Mouse (Mus musculus) right cerebral cortex, adult 18-20 months (tissue): ENCODE results near the gene Macrod1.

Experiments used
- DNase-seq: peaks from one replicate; pipeline ENCODE4 v3.0.0; 2022; ENCODE audit warnings: mixed read lengths

The Macrod1 gene

DNA sequence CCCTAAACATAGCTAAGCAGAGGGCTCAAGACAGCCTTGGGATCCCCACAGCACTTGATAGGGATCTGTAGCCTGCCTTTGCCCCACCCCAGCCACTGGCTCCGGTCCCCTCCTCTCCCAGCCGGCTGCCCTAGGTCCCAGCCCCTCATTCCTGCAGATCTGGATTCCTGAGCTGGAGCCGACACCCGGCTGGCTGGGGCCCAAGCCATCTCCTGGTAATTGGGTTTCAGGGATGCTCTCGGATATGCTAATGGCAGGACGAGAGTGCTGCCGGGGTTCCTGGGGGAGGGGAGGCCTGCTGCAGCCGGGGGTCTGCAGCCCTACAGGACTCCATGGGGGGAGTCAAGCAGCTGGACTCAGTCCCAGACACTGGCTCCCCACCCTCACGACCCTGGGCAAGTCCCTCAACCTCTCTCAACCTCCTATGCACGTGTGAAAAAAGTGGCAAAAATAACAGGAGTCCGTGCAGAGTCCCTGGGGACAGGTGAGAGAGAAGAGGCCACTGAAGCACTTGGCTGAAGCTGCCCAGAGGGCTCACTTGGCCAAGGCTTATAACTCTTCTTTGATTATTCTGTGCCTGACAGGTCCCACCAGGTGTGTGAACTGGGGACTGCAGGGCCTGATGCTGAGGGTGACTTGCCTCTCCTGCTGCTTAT, 119.6 kb downstream of the Macrod1 start:
- no peak for DNase-seq

DNA sequence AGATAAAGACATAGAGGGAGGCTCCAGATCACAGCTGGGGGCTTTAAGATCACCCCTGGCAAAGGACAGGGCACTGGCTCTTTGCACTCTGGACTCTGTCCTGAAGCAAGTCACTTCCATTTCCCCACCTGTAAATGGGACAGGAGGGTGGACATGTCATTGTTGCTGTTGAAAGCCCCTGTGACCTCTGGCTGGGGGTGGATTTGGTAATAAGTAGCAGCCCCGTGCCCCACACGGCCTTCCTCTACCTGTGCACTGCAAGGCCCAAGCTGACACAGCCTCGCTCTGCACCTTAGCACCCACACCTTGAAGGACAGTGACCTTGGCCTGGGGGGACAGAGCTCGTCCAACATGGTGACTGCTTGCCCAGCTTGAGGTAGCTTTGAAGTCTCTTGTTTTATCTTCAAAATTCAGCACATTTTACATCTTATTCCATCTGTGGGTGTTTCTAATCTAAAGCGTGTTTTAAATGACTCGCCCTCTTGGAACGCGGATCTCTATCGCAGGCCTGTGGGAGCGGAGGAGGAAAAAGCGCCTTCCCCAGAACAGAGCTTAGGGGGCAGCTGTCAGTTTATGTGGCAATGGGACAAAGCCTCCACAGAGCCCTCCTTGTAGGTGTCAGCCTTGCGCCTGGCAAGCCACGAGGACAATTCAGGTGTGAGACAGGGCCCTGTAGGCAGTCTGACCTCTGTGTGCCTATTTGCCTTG, 121.3 kb downstream of the Macrod1 start:
- peak; percentile 35 for DNase-seq

DNA sequence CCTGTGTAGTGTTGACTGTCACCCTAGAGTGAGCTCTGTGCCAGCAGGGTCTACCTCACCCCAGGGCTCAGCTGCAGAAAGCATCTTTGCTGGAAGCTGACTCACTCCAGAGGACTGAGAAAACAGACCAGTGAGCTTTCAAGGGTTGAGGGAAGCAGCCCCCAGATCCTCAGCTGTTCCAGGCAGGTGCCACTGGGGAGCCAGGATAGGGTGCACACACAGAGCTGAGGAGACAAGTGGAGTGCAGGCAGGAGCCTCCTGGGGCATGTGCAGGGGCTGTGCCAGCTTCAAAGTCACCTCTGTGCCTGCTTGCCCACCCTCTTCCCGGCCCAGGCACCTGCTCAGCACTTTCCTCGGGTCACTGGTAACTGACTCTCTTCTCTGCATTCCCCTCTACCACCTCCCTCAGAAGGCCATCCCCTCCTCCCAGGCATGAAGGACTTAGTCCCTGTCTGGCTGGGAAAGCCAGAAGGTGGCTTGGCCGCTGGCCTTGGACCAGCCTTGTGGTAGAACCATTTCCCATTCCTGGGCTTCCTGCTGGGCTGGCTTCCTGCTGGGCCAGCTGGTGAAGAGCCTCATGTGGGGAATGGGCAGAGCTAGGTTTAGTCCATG, 122.3 kb downstream of the Macrod1 start:
- DNase-seq, result no peak

DNA sequence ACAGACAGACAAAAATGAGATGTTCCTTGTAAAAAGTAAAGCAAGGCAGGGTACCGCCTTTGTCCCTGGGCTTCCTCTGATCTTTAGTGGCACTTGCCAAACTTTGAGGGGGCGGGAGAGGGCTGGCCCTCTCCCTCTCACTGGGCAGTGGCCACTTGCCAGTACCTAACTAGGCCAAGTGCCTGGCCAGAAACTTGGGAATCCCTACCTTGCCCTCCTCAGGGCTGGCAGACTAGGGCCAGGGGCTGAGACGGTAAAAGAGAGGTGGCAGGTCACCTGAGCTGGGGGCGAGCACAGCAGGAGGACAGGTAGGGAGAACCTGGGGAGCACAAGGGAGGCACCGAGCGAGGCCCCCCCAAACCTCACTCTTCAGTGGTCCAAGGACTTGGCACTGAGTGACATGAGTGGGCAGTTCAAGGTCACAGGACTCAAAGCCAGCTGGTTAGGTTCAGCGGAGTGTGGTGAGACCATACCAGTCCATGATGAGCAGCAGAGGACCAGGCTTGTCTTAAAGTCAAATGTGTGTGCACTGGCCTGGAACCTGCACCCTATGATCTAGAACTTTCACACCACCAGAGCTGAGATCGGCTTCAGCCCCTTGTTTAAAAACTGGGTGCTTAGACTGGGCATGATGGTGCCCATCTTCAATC, 124.3 kb downstream of the Macrod1 start:
- DNase-seq, result peak; percentile 37

DNA sequence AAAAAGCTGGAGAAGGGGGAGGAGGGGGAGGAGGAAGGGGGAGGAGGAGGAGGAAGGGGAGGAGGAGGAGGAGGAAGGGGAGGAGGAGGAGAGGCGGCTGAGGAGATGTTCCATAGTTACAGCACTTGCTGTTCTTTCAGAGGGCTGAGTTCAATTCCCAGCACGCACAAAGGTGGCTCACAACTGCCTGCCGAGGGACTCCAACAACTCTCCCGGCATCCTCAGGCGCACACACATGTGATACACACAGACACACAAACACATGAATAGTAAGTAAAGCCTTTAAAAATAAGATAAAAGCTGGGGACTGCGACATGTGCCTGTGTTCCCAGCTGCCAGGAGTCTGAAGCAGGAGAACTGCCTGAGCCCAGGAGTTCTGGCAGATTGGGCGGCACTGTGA, 124.9 kb downstream of the Macrod1 start:
- DNase-seq, result no peak

DNA sequence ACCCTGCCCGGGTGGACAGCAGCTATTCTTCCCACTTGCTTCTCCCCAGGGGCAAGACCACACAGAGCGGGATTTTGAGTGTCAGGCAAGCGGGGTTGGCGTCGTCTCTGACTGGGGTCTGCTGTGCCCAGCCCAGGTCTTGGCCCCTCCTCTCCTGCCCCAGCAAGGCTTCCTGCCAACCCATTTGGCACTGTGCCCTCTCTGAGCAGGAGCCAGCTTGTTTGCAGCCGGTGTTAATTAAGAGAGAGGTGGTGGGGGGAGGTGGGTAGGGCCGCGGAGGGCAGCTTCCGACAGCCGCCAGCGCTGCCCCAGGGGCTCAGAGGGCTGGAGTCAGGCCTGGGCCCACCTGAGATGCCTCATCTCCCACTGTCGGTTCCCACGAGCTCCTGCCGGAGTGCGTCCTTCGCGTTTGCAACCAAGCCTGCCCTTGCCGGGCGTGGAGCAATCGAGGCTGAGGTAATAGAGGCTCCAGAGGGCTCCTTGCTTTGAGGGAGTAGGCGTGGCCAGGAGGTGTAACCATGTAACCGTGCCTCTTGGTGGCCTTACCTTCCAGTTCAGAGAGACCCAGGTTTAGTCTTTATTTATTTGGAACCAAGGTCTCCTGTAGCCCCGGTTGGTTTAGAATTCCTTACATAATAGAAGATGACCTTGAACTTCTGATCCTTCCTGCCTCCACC, 125.8 kb downstream of the Macrod1 start:
- peak; percentile 61 for DNase-seq

DNA sequence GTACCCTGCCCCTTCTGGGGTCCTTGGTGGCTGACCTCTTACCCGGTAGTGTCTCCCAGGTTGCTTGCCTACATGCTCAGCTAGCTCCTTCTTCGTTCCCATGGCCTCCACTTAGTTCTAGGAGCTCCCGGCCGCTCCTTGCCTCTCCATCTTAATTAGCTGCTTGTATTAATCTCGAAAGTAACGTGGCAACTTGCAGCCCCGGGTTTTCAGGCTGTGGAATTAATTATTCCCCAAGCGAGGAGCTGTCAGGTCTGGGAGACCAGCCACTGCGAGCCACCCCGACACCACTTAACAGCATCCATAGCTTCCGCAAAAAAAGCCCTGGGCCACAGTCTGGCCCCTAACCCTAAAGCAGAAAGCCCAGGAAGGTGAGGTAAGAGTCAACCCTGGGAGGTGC, 126.8 kb downstream of the Macrod1 start:
- no peak for DNase-seq

DNA sequence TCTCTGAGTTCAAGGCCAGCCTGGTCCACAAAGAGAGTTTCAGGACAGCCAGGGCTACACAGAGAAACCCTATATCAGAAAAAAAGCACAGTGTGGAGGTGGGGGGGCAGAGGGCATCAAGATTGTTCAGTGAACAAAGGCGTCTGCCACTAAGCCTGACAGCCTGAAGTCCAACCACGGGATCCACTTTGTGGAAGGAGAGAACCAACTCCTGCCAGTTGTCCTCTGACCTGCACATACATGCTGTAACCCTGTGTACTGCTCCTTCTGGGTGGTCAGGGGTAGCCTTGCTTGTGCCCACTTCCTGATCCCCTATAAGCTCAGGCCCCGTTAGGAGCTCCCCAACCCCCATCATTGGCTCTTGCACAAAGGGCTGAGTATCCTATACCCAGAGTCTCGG, 128.4 kb downstream of the Macrod1 start:
- DNase-seq, result no peak

DNA sequence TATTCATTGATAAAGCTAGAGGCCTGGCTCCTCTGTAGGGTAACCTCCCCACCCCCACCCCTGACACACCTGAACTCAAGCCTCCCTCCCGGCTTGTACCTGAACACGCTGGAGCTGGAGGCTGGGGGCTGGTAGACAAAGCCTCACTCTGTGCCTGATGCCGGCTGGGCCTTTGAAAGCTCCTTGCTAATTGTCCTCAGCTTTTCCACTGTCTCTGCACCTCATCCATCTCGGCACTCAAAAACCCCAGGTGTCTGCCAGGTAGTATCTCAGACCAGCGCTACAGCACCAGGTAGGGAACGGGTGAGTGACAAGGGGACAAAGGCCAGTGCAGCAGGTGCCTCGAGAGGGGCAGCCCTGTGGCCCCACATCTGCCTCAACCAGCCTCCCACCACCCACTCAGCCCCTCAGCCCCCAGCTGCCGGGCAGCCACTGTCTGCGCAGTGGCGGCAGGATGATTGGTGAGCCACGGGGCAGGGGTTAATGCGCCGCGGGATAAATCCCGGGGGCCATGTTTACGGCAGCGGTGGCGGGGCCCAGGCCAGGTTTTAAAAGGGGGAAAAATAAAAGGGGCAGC, 129.2 kb downstream of the Macrod1 start:
- no peak for DNase-seq

DNA sequence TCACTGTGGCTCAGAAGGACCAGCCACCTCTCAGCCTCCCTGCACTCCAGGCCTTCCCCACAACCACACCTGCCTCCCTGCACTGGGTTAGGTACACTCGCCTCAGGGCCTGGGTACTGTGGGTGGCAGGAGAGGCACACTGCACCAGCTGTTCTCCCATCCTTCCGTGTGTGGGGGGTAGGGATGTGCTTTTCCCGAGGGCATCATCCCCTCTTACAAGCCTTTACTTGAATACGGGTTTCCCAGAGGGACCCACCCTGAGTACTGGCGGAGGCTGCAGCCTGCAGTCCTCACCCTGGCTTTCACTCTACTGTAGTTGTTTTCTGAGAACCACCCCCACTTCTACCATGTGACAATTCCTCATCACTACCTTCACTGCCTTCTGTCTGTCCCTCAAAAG, 130.5 kb downstream of the Macrod1 start:
- no peak for DNase-seq

DNA sequence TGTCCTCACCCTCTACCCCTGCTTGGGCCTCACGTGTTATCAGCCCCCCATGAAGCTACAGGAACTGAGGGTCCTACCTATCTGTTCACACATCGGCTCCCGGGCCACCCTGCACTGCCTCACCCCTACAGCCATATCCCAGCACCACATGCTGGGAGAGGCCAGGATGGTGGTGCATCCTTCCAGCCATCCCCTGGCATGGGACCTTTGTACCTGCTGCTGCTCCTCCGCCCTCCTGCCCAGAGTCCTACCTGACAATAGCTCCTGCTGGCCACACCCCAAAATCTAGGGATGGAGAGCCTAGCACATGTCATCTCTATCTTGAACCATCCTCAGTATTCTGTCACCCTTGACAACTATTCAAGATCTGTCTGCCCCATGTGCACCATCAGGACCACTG, 132.4 kb downstream of the Macrod1 start:
- DNase-seq, result no peak

DNA sequence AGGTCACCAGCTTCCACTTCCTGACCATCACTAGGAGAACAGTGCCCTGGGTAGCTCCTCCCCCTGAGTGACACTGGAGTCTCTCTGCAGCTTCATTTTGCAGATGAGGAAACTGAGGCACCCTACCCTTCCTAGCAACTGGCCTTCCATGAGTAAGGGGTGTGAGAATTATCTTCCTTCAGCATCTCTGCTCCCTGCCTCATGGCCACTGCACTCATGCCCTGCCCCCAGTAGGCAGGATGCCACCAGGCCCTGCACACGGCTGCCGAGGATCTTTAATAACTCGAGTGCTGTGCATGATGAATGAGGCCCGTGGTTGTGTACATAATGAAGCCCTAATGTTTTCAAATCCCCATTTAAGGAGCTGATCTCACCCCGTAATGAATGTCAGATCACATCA, 134.4 kb downstream of the Macrod1 start:
- DNase-seq, result no peak

DNA sequence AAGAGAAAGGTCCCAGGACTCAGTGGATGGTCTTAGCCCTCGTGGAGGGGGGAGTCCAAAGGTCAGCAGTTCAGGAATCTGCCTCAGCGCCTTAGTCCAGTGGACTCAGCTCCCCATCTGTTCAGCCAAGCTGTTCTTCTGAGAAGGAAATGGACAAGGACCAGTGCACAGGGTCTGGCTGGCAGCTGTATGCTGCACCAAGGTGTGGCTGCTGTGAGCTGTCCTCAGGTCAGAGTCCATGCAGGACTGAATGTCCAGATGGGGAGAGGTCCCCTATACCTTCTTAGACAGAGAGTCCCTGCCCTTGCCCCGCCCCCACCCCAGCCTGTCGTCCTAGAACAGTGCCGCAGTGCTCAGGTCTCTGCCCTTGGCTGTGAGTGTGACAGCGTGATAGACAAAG, 135.0 kb downstream of the Macrod1 start:
- no peak for DNase-seq

DNA sequence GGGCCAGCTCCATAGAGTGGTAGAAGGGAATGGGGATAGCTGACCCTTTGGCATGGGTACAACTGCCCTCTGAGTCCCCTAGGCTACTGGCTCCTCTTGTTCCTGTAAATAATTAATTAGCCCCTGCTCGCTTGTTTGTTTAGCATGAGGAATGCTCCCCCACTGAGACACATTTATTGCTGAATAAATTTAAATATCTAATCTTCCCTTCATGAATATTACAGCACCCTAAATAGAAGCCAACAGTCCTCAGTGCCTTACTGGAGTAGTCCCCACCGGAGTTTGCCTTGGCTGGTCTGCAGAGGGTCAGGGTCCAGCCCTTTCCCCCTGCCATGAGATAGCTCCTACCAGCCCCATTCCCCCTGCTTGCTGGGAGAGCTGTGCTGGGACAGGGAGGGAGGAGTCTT, 136.0 kb downstream of the Macrod1 start:
- no peak for DNase-seq

DNA sequence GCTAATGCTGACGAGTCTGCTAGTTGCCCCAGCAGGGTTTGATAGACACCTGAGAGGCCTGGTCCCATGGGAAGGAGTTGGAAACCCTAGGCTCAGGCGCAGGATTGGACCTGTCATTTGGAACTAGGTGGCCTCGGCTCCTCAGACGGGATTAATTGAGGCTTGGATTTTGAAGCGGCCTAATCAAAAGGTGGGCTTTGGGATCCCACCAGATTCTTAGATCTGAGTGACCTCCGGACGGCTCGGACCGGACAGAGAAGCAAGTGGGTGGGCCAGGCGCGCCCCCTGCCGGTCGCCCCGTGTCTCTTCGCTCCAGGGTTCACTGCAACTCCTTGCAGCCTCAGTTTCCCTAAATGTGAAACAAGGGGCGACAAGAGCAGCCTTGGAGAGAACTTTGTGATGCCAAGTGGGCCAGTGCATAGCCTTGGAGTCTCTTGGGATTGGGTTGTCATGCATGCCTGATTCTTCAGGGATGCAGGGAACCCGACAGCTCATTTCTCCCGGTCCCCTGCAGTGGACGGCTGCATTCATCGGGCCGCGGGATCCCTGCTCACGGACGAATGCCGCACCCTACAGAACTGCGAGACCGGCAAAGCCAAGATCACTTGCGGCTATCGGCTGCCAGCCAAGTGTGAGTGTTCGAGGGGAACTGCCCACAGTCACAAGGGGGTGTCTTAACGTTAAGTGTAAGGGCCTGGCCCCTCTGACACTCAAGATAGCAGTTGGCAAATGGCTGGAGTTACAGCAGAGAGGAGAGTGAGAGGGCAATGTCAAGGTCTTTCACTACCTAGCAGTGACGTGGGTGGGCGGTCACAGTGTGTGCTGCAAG, 139.5 kb downstream of the Macrod1 start:
- DNase-seq, result peak; percentile 52

DNA sequence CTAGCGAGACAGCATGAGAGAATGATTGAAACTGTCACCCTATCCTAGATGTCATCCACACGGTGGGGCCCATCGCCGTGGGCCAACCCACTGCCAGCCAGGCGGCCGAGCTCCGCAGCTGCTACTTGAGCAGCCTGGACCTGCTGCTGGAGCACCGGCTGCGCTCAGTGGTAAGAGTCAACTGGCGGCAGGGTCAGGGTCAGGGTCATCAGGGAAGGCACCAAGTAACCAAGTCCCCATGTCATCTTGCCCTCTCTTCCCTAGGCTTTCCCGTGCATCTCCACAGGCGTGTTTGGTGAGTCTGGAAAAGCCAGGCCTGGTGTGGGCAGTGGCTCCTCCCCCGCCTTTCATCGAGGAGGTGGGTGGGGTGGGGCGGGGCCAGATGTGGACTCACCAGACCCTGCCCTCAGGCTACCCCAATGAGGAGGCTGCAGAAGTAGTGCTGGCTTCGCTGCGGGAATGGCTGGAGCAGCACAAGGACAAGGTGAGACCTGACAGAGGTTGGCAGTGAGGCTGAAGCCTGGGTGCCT, 140.2 kb downstream of the Macrod1 start:
- DNase-seq, result no peak

DNA sequence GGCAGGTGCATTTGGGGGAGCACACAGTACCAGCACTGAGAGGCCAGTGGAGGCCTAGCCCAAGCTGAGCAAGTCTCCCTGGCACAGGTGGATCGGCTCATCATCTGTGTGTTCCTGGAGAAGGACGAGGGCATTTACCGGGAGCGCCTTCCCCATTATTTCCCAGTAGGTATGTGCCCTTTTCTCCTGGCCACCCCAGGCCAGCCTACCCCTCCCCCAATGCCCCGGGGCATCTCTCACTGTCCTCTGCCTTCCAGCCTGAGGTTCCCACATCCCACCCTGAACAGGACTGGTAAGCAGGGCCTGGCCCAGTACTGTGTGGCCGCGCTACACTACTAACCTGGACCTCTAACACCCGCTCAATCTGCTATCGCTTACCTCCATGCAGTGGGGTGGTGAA, 140.8 kb downstream of the Macrod1 start:
- no peak for DNase-seq

DNA sequence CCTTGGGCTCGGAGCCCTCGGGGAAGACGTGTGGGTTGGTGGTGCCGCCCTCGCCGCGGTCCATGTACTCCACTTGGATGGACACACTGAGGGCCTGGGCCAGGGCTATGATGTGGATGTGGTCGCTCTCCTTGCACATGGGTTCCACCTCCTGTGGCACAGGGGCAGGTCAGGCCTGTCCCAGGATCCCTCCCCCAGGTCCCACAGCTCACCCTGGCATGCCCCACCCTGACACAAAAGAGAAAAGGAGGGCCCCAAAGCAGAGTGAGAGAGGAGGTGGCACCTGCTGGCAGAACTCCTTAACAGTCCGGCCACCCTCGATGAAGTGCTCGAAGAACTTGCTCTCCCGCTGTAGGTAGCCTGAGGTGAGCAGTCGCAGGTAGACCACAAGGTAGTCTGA, 142.5 kb downstream of the Macrod1 start:
- no peak for DNase-seq

DNA sequence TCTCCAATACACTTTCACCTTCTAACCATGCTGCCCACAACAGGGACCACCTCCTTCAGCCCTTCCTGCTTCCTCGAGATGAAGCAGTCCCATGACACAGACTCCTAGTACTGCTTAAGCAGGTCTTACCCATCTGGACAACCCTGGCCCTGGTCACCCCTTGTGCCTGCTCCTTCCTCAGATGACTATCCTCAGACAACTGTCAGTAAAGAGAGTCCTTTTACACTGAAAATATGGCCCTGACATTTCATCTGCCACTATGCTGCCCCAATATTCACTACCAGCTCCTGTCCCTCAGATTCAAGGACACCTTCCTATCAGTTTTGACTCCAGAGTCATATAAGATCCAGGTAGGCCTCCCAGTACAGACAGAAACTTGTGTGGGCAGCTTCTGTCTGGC, 143.8 kb downstream of the Macrod1 start:
- DNase-seq, result no peak

DNA sequence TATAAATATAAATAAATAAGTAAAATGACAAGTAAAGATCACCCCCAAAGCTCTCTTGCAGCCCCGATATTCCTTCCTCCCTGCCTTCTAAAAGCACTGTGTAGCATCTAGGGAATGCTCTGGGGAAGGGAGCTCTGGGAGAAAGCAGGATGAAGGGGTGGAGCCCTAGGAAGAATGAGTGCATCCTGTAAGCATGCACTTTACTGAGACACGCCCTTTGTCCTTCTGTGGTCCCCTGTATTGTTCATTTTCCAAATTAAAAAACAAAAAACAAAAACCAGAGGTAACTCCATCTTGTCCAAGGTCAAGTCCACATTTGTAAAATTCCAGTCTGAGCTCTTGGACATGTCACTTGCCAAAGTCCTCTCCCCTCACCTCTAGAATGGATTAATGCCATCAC, 148.3 kb downstream of the Macrod1 start:
- no peak for DNase-seq

DNA sequence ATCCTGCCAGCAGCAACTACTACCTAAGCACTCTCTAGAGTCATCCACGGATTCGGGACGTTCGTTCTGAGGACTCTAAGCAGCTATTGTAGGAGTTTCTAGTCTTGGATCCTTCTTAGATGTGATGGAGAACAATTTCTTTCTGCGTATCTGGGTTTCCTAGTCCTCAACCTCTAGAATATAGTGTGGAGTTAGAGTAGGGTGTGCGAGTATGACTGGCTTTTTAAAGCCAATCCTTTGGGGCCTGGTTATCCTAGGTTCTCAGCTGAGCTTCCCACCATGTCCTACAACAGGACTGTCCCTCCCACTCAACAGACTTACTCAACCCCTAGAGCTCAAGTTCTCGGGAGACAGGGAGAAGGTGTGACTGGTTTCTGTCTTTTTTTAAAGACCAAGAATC, 148.7 kb downstream of the Macrod1 start:
- no peak for DNase-seq
